Mouse (Mus musculus): ENCODE data around the gene Coq5. TPM values are rescaled to one million over a fixed set of nuclear protein-coding genes. Genes with fewer than 3 reads are reported as not detected.

Gene Coq5
- polyA plus RNA-seq, 1 experiment from 2014 or later, result 46.2 TPM

GRCm38 (mm10) chr5:115319004-115319940 lies 39.8 kb downstream of the Coq5 start:
- Histone ChIP-seq H3K27me3 (replicated peaks) (no peaks in the 10 kb centered on the region), H3K9ac (peak overlapping the region; percentile 71), H3K4me3 (peak overlapping the region; percentile 55), H3K4me2 (peak overlapping the region; percentile 89), H3K9me3 (replicated peaks) (no peaks in the 10 kb centered on the region), H3K4me1 (peaks cover 42% of the 10 kb centered on the region), H3K36me3 (no peaks in the 10 kb centered on the region), H3K27ac (peak overlapping the region; percentile 74)
- 1% methylated on average over 22 of the region's 22 CpGs for WGBS (ENCODE audit: insufficient replicate concordance)
- ATAC-seq, result peak; percentile 79

GRCm38 (mm10) chr5:115326256-115326831 lies 46.9 kb downstream of the Coq5 start:
- Histone ChIP-seq H3K27me3 (replicated peaks) (no peaks in the 10 kb centered on the region), H3K4me2 (peak overlapping the region; percentile 87), H3K4me3 (peak overlapping the region; percentile 90), H3K27ac (peak overlapping the region; percentile 96), H3K4me1 (peaks cover 51% of the 10 kb centered on the region), H3K9ac (peak overlapping the region; percentile 94), H3K9me3 (replicated peaks) (no peaks in the 10 kb centered on the region), H3K36me3 (peaks cover 26% of the 10 kb centered on the region)
- WGBS (ENCODE audit: insufficient replicate concordance), result 9% methylated on average over 11 of the region's 11 CpGs
- ATAC-seq, result peak; percentile 85

GRCm38 (mm10) chr5:115326875-115327609 lies 47.6 kb downstream of the Coq5 start, which contains the start of gene Srsf9:
Gene Srsf9 (plus strand): TSS chr5:115327177.
- WGBS (ENCODE audit: insufficient replicate concordance), result under 1% methylated on average over 89 of the region's 97 CpGs
- Histone ChIP-seq H3K4me1 (peaks cover 58% of the 10 kb centered on the region), H3K4me3 (peak within 1 kb of the TSS; percentile 90), H3K9ac (peak within 1 kb of the TSS; percentile 94), H3K27ac (peak within 1 kb of the TSS; percentile 96), H3K27me3 (replicated peaks) (no peaks in the 10 kb centered on the region), H3K4me2 (peak within 1 kb of the TSS; percentile 87), H3K9me3 (replicated peaks) (no peaks in the 10 kb centered on the region), H3K36me3 (peaks cover 33% of the 10 kb centered on the region)
- peak; percentile 89 for ATAC-seq

GRCm38 (mm10) chr5:115327610-115328548 lies 48.4 kb downstream of the Coq5 start:
- Histone ChIP-seq H3K27ac (peak overlapping the region; percentile 96), H3K4me3 (peak overlapping the region; percentile 90), H3K9ac (peak overlapping the region; percentile 94), H3K36me3 (peaks cover 42% of the 10 kb centered on the region), H3K4me2 (peak overlapping the region; percentile 87), H3K4me1 (peaks cover 67% of the 10 kb centered on the region), H3K27me3 (replicated peaks) (no peaks in the 10 kb centered on the region), H3K9me3 (replicated peaks) (no peaks in the 10 kb centered on the region)
- ATAC-seq, result peak; percentile 22; the same call in 1 of the 2 replicates
- WGBS (ENCODE audit: insufficient replicate concordance), result 1% methylated on average over 53 of the region's 55 CpGs

- Histone ChIP-seq H3K4me3 (0 out of 2 replicates have a peak overlapping the region, but pooled peaks have one; percentile 6), H3K9me3 (replicated peaks) (no peaks in the 10 kb centered on the region), H3K27me3 (replicated peaks) (no peaks in the 10 kb centered on the region), H3K9ac (0 out of 2 replicates have a peak overlapping the region, but pooled peaks have one; percentile 18), H3K27ac (peak overlapping the region; percentile 92), H3K4me2 (peak overlapping the region; percentile 87; the same call in 1 of the 2 replicates), H3K36me3 (peaks cover 73% of the 10 kb centered on the region), H3K4me1 (peaks cover 79% of the 10 kb centered on the region)
- ATAC-seq, result no peak
- WGBS (ENCODE audit: insufficient replicate concordance), result 77% methylated on average over 9 of the region's 9 CpGs
These were observed 51.5 kb downstream of the Coq5 start for GRCm38 (mm10) chr5:115330955-115331354.

GRCm38 (mm10) chr5:115333626-115334025 lies 54.2 kb downstream of the Coq5 start:
- whole genome bisulfite sequencing (ENCODE audit: insufficient replicate concordance), result 15% methylated on average over 3 of the region's 3 CpGs
- H3K27me3 ChIP-seq (replicated peaks), result no peaks in the 10 kb centered on the region
- peaks cover 88% of the 10 kb centered on the region for H3K4me1 ChIP-seq
- H3K4me3 ChIP-seq, result peak overlapping the region; percentile 30
- H3K4me2 ChIP-seq, result peak overlapping the region; percentile 60
- peaks cover 98% of the 10 kb centered on the region for H3K36me3 ChIP-seq
- peak overlapping the region; percentile 92 for H3K27ac ChIP-seq
- ATAC-seq, result peak; percentile 98
- peak overlapping the region; percentile 57 for H3K9ac ChIP-seq
- H3K9me3 ChIP-seq (replicated peaks), result no peaks in the 10 kb centered on the region

GRCm38 (mm10) chr5:115340007-115340406 lies 60.5 kb downstream of the Coq5 start:
- Histone ChIP-seq H3K4me2 (peak overlapping the region; percentile 85), H3K36me3 (peaks cover 66% of the 10 kb centered on the region), H3K27me3 (replicated peaks) (no peaks in the 10 kb centered on the region), H3K4me1 (peaks cover 53% of the 10 kb centered on the region), H3K9me3 (replicated peaks) (no peaks in the 10 kb centered on the region), H3K27ac (0 out of 2 replicates have a peak overlapping the region, but pooled peaks have one; percentile 0), H3K9ac (peak overlapping the region; percentile 93), H3K4me3 (peak overlapping the region; percentile 91)
- 12% methylated on average over 7 of the region's 7 CpGs for WGBS (ENCODE audit: insufficient replicate concordance)
- ATAC-seq, result no peak

- Histone ChIP-seq H3K36me3 (peaks cover 66% of the 10 kb centered on the region), H3K4me3 (peak within 1 kb of the TSS; percentile 91), H3K4me2 (peak within 1 kb of the TSS; percentile 85), H3K9ac (peak within 1 kb of the TSS; percentile 93), H3K4me1 (peaks cover 48% of the 10 kb centered on the region), H3K9me3 (replicated peaks) (no peaks in the 10 kb centered on the region), H3K27ac (peak within 1 kb of the TSS; percentile 91), H3K27me3 (replicated peaks) (no peaks in the 10 kb centered on the region)
- ATAC-seq, result peak; percentile 90
- WGBS (ENCODE audit: insufficient replicate concordance), result under 1% methylated on average over 62 of the region's 62 CpGs
These were observed 61.3 kb downstream of the Coq5 start, which contains the start of the genes Gatc and Triap1 for GRCm38 (mm10) chr5:115340577-115341313. Gene Gatc (minus strand): TSS chr5:115341178. Gene Triap1 (plus strand): TSS chr5:115341225.

GRCm38 (mm10) chr5:115341314-115342165 lies 62.1 kb downstream of the Coq5 start:
- Histone ChIP-seq H3K4me2 (peak overlapping the region; percentile 85), H3K9ac (peak overlapping the region; percentile 93), H3K36me3 (peaks cover 66% of the 10 kb centered on the region), H3K4me1 (peaks cover 48% of the 10 kb centered on the region), H3K4me3 (peak overlapping the region; percentile 91), H3K27ac (peak overlapping the region; percentile 91), H3K9me3 (replicated peaks) (no peaks in the 10 kb centered on the region), H3K27me3 (replicated peaks) (no peaks in the 10 kb centered on the region)
- peak; percentile 63 for ATAC-seq
- WGBS (ENCODE audit: insufficient replicate concordance), result 7% methylated on average over 36 of the region's 36 CpGs

Measured in liver, embryonic 12.5 days (tissue).